Mouse (Mus musculus) adrenal gland, adult 18-20 months (tissue): ENCODE data around the gene Ptpn4. TPM values are rescaled to one million over a fixed set of nuclear protein-coding genes. Genes with fewer than 3 reads are reported as not detected.

Experiments used
- DNase-seq, 2 experiments: peaks; one replicate each; pipeline ENCODE4 v3.0.0; 2021 to 2022; ENCODE audit warnings: low spot score in 2 of 2
- total RNA-seq, 2 experiments: library from RNA; stranded (reverse); gene quantifications; 1 replicate in 1 of 2; 2 replicates in 1 of 2; pipeline ENCODE4 v1.2.3; 2021

Ptpn4 gene
- total RNA-seq, 2 experiments from 2014 or later, result 23.7 to 31.1 TPM

DNA sequence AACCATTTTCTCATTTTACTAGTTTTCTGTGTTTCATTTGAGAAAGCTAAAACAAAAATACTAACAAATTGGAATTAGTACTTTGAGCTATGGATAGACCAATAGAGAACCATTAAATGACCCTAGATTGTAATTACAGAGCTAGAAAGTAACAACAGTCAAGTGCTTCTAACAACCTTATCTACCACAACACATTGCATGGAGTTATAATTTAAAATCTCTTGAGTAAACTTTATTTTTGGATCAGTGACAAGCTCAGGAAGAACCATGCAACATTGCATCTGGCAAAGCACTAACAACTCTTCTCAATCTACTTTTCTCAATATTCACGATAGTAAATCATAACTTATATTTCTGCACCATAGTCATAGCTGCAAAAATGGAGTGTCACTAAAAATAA lies 29.7 kb downstream of the Ptpn4 start:
- no peak for DNase-seq

DNA sequence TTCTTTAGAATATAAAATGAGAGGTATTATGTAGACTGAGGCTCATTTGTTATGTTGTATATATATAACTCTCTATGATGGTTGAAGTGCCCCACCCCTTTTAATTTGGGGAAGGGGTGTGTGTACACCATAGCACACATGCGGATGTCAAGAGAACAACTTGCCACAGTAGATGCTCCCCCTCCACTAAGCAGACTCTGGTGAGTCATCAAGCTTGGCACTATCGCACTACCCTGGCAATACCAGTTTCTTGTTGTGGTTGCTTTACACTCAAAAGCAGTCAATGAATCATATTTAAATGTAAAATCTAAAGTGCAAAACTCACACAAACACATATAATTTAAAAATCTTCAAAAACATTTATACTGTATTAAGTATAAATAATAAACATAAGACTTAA lies 31.4 kb downstream of the Ptpn4 start:
- DNase-seq, result no peak

DNA sequence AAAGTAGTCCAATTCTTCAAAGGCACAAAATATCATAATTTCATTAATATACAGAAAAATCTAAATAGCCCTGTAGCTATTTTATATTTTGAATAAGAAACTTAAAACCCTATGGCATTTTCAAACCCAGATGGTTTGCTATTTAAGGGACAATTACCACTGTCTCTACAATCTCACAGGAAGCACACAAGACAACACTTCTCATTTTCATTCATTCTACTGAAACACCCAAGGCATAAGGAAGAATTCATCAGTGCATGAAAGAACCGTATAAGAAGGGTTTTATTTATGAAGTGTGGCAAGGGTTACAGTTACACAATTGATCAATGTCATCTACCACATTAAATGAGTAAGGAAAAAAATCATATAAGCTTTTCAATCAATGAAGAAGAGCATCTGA lies 32.8 kb downstream of the Ptpn4 start:
- no peak for DNase-seq

DNA sequence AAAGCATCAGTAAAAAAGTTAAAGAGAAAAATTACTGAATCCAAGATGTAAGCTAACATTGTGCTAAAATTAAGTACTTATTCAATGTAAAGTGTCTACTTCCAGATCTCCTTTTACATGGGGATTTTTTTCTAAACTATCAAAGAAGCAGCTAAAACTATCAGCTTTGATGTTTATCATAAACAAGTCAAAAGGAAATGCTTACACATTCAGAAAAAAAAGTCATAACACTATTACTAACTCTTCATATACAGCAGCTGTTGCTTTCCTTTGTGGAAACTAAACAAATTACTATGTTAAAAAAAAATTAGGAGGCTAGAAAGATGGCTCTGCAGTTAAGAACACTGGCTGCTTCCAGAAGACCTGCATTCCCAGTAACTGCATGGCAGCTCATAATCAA lies 42.2 kb downstream of the Ptpn4 start:
- no peak for DNase-seq

- no peak for DNase-seq
Measured at GRCm38 (mm10) chr1:119794342-119794741, 43.1 kb downstream of the Ptpn4 start.

- DNase-seq, result no peak
Measured at GRCm38 (mm10) chr1:119790616-119791015, 46.8 kb downstream of the Ptpn4 start.

- no peak for DNase-seq
Measured at GRCm38 (mm10) chr1:119775915-119776314, 61.5 kb downstream of the Ptpn4 start.

DNA sequence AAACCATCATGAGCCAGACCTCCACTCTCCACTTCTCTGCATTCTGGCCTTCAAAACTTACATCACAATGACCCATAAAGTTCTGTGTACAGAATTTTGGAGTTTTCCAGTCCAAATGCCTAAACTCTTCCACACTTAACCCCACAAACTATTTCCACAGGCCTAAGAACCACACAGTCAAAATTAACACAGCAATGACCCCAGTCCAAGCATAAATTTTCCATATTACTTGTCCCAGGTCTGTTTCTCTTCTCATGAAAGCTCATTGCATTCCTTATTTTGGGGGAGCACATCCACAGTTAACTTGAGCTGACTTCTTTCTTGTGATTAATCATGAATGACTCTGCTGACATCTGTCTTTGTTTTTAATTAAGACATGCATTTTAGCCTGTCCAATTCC lies 101.7 kb downstream of the Ptpn4 start:
- no peak for DNase-seq

GRCm38 (mm10) chr1:119734801-119735200 lies 102.6 kb downstream of the Ptpn4 start:
- no peak for DNase-seq

- DNase-seq, result no peak
Measured at GRCm38 (mm10) chr1:119731166-119731565, 106.2 kb downstream of the Ptpn4 start.

GRCm38 (mm10) chr1:119713017-119713416 lies 124.4 kb downstream of the Ptpn4 start:
- no peak for DNase-seq

- no peak for DNase-seq
Measured at GRCm38 (mm10) chr1:119706471-119707217, 130.8 kb downstream of the Ptpn4 start.

DNA sequence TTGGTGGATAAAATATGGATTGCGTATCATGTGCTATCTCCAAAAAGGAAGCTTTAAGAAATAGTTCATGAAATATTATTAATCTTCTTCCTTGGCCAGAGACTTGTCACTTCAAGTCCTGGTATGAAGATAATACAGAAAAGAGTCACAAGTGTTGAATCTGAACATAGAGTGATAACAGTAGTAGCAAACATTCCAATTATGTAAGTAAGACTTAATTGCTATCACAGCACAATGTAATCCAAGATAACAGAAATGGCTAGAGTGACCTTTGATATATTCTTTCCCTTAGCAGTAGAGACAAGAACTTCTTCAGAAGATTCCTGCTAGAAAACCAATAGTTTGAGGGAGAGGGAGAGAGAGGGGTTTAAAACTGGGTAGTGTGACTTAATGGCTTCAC lies 140.6 kb downstream of the Ptpn4 start:
- no peak for DNase-seq

DNA sequence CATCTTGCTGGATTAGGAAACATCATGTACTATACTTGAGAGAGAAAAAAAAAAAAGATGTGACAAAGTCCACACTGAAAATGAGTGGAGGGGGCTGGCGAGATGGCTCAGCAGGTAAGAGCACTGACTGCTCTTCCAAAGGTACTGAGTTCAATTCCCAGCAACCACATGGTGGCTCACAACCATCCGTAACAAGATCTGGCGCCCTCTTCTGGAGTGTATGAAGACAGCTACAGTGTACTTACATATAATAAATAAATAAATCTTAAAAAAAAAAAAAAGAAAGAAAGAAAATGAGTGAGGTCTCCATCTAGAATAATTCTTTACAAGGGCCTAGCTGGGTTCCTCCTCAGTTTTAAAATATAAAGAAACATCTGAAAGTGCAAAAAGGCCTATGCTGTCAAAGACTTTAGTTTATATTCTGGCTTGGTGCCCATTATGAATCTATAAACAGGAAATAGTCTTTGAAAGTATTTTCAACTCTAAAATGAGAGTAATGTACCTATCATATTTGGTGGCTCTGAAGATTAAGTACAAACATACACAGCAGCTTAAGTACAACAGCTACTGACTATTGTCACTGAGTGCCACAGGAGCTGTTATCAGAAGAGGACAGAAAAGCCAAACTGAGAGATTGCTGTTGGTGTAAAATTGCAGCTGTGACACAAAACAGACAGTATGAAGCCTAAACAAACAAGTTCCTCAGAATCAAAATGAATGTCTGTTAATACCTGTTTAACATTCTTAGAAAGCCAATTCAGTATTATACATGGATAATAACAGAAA lies 151.4 kb downstream of the Ptpn4 start:
- DNase-seq, result no peak

DNA sequence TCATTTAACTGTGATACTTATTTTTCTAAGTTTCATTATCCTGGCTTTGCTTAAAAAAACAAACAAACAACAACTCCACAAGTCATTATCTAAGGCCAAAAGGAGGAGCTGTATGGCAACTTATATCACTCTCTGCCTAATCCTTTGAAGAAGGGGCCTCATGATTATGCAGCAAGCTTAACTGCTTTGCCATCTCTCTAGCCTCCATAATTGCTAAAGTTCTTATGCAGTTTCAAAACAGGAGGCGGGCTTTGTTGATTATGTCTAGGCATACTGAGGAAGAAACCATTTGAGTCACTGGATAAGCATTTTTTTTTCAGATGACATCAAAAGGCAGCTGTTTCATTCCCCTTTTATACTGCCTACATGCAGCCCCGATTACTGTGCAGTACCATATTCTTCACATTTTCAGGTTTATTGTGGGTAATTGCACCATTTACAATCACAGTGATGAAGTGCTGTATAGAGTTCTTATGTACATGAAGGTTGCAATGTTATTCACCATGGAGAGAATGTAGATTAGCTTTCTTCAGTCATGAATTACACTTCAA lies 155.7 kb downstream of the Ptpn4 start:
- no peak for DNase-seq

- DNase-seq, result no peak
Measured at GRCm38 (mm10) chr1:119674984-119675383, 162.4 kb downstream of the Ptpn4 start.

DNA sequence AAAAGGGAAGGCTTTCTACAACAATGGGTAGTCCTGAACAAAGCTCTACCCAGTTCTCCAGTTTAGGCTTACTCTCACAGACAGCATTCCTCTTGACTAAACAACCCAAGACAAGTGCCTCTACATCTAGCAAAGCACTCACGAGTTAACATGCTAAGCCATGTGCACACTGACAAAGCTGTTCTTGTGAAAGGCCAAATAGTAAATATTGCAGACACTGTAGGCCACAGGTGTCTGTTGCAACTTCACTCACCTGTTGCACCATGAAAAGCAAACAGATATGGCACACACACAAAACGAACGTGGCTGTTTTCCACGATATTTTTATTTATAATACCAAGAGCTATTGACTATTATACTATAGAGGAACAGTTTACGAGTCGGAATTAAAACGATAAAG lies 170.5 kb downstream of the Ptpn4 start:
- DNase-seq, result no peak

DNA sequence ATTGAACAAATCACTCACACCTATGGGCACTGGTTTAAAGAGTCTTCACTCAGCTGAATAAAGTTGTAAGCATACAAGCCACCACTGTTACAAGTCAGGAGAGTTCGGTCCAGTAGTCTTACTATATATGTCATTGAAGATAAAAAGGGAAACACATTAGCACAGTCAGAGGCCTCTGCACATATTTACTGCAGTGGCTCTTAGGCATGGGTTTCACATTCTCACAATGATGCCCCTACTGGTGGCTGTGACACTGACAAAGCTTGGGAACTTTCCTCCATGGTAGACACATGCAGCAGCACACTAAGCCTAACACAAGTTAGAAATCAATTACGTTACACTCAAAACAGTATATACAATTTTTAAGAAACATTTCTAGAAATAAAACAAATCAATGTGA lies 183.1 kb downstream of the Ptpn4 start:
- DNase-seq, result no peak

GRCm38 (mm10) chr1:119650386-119650785 lies 187.0 kb downstream of the Ptpn4 start:
- no peak for DNase-seq

- no peak for DNase-seq
Measured at GRCm38 (mm10) chr1:119649627-119650026, 187.8 kb downstream of the Ptpn4 start.

- DNase-seq, result peak; percentile 75 to 77
Measured at GRCm38 (mm10) chr1:119648205-119649111, 189.0 kb downstream of the Ptpn4 start, which contains the start of gene Epb41l5. Gene Epb41l5 (minus strand): TSS chr1:119649000.
